Mouse (Mus musculus) kidney, embryonic 15.5 days (tissue): ENCODE measurements at regions not wholly inside any gene's neighbourhood (a gene's known extent, or its start where the extent isn't known, plus 50 kb on each side); places are given as distances from the start of the nearest gene placed in this dataset.

Experiments used
- ATAC-seq: fragments of 200-750 bp; cut with Nextera tagmentation; replicated peaks from 2 replicates; pipeline ENCODE4 v1.8.0; 2017; ENCODE audit warnings: moderate TSS enrichment; ENCODE audit not compliant: low FRiP score
- H3K27ac ChIP-seq: fragments of 300-500 bp; sonication (generic); 2 replicates; pipeline ENCODE4 v1.5.1; 2015; ENCODE audit warnings: mild to moderate bottlenecking, inconsistent platforms
- H3K27me3 ChIP-seq: fragments of 300-500 bp; sonication (generic); 2 replicates; pipeline ENCODE4 v1.6.1; 2015; ENCODE audit warnings: inconsistent platforms
- H3K36me3 ChIP-seq: fragments of 300-500 bp; sonication (generic); 2 replicates; pipeline ENCODE4 v1.6.1; 2015; ENCODE audit warnings: inconsistent platforms
- H3K4me1 ChIP-seq: fragments of 300-500 bp; sonication (generic); 2 replicates; pipeline ENCODE4 v1.6.1; 2015; ENCODE audit warnings: inconsistent platforms
- H3K4me2 ChIP-seq: fragments of 300-500 bp; sonication (generic); 2 replicates; pipeline ENCODE4 v1.6.1; 2015; ENCODE audit warnings: moderate library complexity, mild to moderate bottlenecking, inconsistent platforms
- H3K4me3 ChIP-seq: fragments of 300-500 bp; sonication (generic); replicated peaks from 2 replicates; pipeline ENCODE4 v1.5.1; 2015; ENCODE audit warnings: mild to moderate bottlenecking, inconsistent platforms
- H3K9ac ChIP-seq: fragments of 300-500 bp; sonication (generic); 2 replicates; pipeline ENCODE4 v1.6.1; 2015; ENCODE audit warnings: mild to moderate bottlenecking, inconsistent platforms
- H3K9me3 ChIP-seq: fragments of 300-500 bp; sonication (generic); replicated peaks from 2 replicates; pipeline ENCODE4 v1.6.1; 2016; ENCODE audit warnings: inconsistent platforms
- WGBS: fragments of 180-500 bp; shearing (Covaris S2); methylation state at CpG from one replicate; pipeline ENCODE4 v1.1.7; 2015; ENCODE audit warnings: mixed read lengths; 5-methylcytosine and 5-hydroxymethylcytosine counted together

DNA sequence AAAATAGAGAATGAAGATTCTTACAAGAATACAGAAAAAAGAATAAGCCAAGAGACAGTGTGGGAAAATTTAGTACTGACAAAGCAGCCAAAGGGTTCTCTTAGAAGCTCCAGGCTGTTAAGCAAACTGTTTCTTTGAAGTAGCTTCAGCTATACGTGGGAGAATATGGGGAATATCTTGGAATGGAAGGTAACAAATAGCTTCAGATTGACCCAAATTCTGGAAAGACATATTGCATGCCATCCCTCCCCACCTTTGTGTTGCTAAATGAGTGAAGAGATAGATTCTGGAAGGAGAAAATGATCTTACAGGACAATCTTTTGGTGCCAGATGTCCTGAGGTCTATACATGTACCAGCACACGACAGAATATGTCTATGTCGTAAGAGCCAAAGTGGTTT lies 591.9 kb upstream of the Cdh6 start:
- H3K27ac ChIP-seq: no peak overlapping the region
- H3K36me3 ChIP-seq: no peaks in the 10 kb centered on the region
- H3K4me1 ChIP-seq: no peaks in the 10 kb centered on the region
- H3K4me3 ChIP-seq: no peak overlapping the region
- no peak overlapping the region for H3K4me2 ChIP-seq
- no peaks in the 10 kb centered on the region for H3K9me3 ChIP-seq
- H3K9ac ChIP-seq: no peak overlapping the region
- no peak for ATAC-seq
- WGBS: 84% methylated on average over 3 of the region's 3 CpGs
- H3K27me3 ChIP-seq: no peaks in the 10 kb centered on the region

- 80% methylated on average over 1 of the region's 1 CpGs for WGBS
- H3K4me3 ChIP-seq: no peak overlapping the region
- no peaks in the 10 kb centered on the region for H3K4me1 ChIP-seq
- no peaks in the 10 kb centered on the region for H3K27me3 ChIP-seq
- no peak overlapping the region for H3K9ac ChIP-seq
- no peaks in the 10 kb centered on the region for H3K9me3 ChIP-seq
- no peak for ATAC-seq
- no peak overlapping the region for H3K27ac ChIP-seq
- H3K36me3 ChIP-seq: no peaks in the 10 kb centered on the region
- no peak overlapping the region for H3K4me2 ChIP-seq
Observed at GRCm38 (mm10) chr15:13764587-13764986, 591.1 kb upstream of the Cdh6 start.

GRCm38 (mm10) chr15:13746559-13746958 lies 573.1 kb upstream of the Cdh6 start:
- Histone ChIP-seq H3K4me3 (no peak overlapping the region), H3K9me3 (no peaks in the 10 kb centered on the region), H3K4me2 (no peak overlapping the region), H3K36me3 (no peaks in the 10 kb centered on the region), H3K9ac (no peak overlapping the region), H3K27me3 (no peaks in the 10 kb centered on the region), H3K4me1 (no peaks in the 10 kb centered on the region), H3K27ac (no peak overlapping the region)
- 64% methylated on average over 2 of the region's 2 CpGs for WGBS
- no peak for ATAC-seq

GRCm38 (mm10) chr15:13706276-13706675 lies 532.8 kb upstream of the Cdh6 start:
- no peaks in the 10 kb centered on the region for H3K36me3 ChIP-seq
- no peaks in the 10 kb centered on the region for H3K4me1 ChIP-seq
- H3K27me3 ChIP-seq: no peaks in the 10 kb centered on the region
- no peak overlapping the region for H3K4me3 ChIP-seq
- no peak overlapping the region for H3K27ac ChIP-seq
- ATAC-seq: no peak
- no peak overlapping the region for H3K4me2 ChIP-seq
- no peaks in the 10 kb centered on the region for H3K9me3 ChIP-seq
- H3K9ac ChIP-seq: no peak overlapping the region

- H3K9ac ChIP-seq: no peak overlapping the region
- no peaks in the 10 kb centered on the region for H3K27me3 ChIP-seq
- ATAC-seq: no peak
- H3K4me1 ChIP-seq: no peaks in the 10 kb centered on the region
- no peaks in the 10 kb centered on the region for H3K36me3 ChIP-seq
- no peaks in the 10 kb centered on the region for H3K9me3 ChIP-seq
- no peak overlapping the region for H3K4me3 ChIP-seq
- no peak overlapping the region for H3K4me2 ChIP-seq
- WGBS: 88% methylated on average over 4 of the region's 4 CpGs
- no peak overlapping the region for H3K27ac ChIP-seq
Observed at GRCm38 (mm10) chr15:13705187-13705586, 531.7 kb upstream of the Cdh6 start.

GRCm38 (mm10) chr15:13668193-13668592 lies 494.7 kb upstream of the Cdh6 start:
- Histone ChIP-seq H3K27me3 (no peaks in the 10 kb centered on the region), H3K9me3 (no peaks in the 10 kb centered on the region), H3K36me3 (no peaks in the 10 kb centered on the region), H3K9ac (no peak overlapping the region), H3K4me1 (no peaks in the 10 kb centered on the region), H3K4me2 (no peak overlapping the region), H3K27ac (no peak overlapping the region), H3K4me3 (no peak overlapping the region)
- 90% methylated on average over 3 of the region's 3 CpGs for WGBS
- no peak for ATAC-seq

DNA sequence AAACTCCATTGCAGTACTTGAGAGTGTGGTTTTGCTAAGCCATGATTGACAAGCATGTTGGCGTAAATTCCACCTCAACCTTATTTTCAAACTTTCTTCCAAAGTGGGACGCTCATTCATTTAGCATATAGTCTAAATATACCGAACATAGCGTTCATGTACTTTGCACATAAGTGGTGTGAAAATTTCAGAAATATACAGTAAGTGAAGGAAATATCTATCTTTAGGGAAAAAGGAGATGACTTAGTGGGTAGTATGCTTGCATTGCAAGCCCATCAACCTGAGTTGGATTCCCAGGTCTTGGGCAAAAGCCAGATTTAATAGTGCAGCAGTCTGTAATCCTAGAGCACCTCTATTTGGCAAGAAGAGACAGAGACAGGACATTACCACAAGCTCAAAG lies 493.8 kb upstream of the Cdh6 start:
- 97% methylated on average over 4 of the region's 4 CpGs for WGBS
- Histone ChIP-seq H3K9ac (no peak overlapping the region), H3K4me1 (no peaks in the 10 kb centered on the region), H3K27ac (no peak overlapping the region), H3K9me3 (no peaks in the 10 kb centered on the region), H3K4me3 (no peak overlapping the region), H3K36me3 (no peaks in the 10 kb centered on the region), H3K27me3 (no peaks in the 10 kb centered on the region), H3K4me2 (no peak overlapping the region)
- ATAC-seq: no peak

- Histone ChIP-seq H3K4me2 (no peak overlapping the region), H3K4me1 (no peaks in the 10 kb centered on the region), H3K9me3 (no peaks in the 10 kb centered on the region), H3K27me3 (no peaks in the 10 kb centered on the region), H3K36me3 (no peaks in the 10 kb centered on the region), H3K9ac (no peak overlapping the region), H3K4me3 (no peak overlapping the region), H3K27ac (no peak overlapping the region)
- no peak for ATAC-seq
- WGBS: 77% methylated on average over 1 of the region's 1 CpGs
Observed at GRCm38 (mm10) chr15:13662275-13662674, 488.8 kb upstream of the Cdh6 start.

DNA sequence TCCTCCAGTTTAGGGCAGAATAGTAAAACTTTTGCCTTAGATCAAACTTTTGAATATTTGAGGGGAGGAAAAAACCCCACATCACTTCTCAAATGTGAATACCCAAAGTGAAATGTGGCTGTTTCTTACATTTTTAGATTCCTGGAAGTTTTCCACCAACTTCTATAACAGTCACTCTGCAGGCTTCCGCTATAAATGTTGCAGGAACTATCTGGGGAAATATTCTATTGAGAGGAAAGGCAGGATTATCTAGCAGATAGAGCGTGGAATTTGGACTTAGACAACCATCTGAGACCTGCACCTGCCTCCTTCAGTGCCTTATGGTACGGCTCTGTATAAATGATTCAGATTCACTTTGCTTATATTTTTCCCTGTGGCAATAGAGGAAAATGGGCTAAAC lies 481.6 kb upstream of the Cdh6 start:
- 79% methylated on average over 3 of the region's 3 CpGs for WGBS
- Histone ChIP-seq H3K4me1 (no peaks in the 10 kb centered on the region), H3K9ac (no peak overlapping the region), H3K27me3 (no peaks in the 10 kb centered on the region), H3K9me3 (no peaks in the 10 kb centered on the region), H3K4me2 (no peak overlapping the region), H3K4me3 (no peak overlapping the region), H3K27ac (no peak overlapping the region), H3K36me3 (no peaks in the 10 kb centered on the region)
- ATAC-seq: no peak

- Histone ChIP-seq H3K4me2 (no peak overlapping the region), H3K9ac (no peak overlapping the region), H3K36me3 (no peaks in the 10 kb centered on the region), H3K4me1 (no peaks in the 10 kb centered on the region), H3K27ac (no peak overlapping the region), H3K27me3 (no peaks in the 10 kb centered on the region), H3K4me3 (no peak overlapping the region), H3K9me3 (no peaks in the 10 kb centered on the region)
- no peak for ATAC-seq
- WGBS: 81% methylated on average over 2 of the region's 2 CpGs
Observed at GRCm38 (mm10) chr15:13635346-13635940, 462.0 kb upstream of the Cdh6 start.

- no peak overlapping the region for H3K4me3 ChIP-seq
- WGBS: 79% methylated on average over 1 of the region's 1 CpGs
- H3K36me3 ChIP-seq: no peaks in the 10 kb centered on the region
- ATAC-seq: no peak
- no peak overlapping the region for H3K4me2 ChIP-seq
- no peaks in the 10 kb centered on the region for H3K9me3 ChIP-seq
- H3K9ac ChIP-seq: no peak overlapping the region
- H3K27ac ChIP-seq: no peak overlapping the region
- no peaks in the 10 kb centered on the region for H3K27me3 ChIP-seq
- no peaks in the 10 kb centered on the region for H3K4me1 ChIP-seq
Observed at GRCm38 (mm10) chr15:13602133-13602532, 428.7 kb upstream of the Cdh6 start.

DNA sequence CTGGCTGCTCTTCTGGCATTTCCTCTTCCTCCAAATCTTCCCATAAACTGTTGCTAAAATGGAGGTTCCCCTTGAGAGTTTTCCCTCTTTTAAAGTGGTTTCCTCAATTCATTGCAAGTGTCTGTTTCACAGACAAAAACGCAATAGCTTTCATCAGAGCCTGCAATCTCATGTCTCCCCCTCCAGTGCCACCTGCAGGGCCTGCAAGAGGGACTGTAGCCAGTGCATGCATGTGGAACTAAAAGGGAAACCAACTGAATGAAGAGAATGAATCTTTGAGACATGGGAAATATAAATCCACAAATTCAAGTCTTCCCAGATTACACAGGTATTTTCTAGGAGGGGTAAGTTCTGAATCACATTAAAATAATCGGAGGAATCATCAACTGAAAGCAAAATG lies 424.4 kb upstream of the Cdh6 start:
- Histone ChIP-seq H3K9me3 (no peaks in the 10 kb centered on the region), H3K4me2 (no peak overlapping the region), H3K27ac (no peak overlapping the region), H3K27me3 (no peaks in the 10 kb centered on the region), H3K9ac (no peak overlapping the region), H3K4me3 (no peak overlapping the region), H3K4me1 (no peaks in the 10 kb centered on the region), H3K36me3 (no peaks in the 10 kb centered on the region)
- WGBS: 75% methylated on average over 2 of the region's 2 CpGs
- ATAC-seq: no peak

DNA sequence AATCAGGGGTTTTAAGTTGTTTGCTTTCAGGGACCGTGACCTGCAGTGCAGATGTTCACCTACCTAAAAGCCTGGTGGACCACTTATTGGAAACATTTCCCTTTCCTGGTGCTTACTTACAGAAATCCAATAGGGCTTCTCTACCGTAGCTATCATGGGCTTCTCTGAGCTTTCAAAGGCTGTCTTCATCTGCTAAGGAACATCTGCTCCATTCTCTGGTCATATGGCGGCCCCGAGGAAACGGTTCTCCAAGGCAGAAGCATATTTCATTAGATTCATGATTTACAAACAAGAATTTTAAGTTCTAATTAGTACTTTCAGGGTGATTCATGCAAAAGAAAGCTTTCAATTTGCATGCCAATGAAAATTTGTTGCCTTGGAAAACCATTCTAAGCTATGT lies 420.3 kb upstream of the Cdh6 start:
- no peak for ATAC-seq
- Histone ChIP-seq H3K9ac (no peak overlapping the region), H3K27ac (no peak overlapping the region), H3K4me3 (no peak overlapping the region), H3K4me1 (no peaks in the 10 kb centered on the region), H3K4me2 (no peak overlapping the region), H3K27me3 (no peaks in the 10 kb centered on the region), H3K36me3 (no peaks in the 10 kb centered on the region), H3K9me3 (no peaks in the 10 kb centered on the region)
- 56% methylated on average over 5 of the region's 5 CpGs for WGBS
